Mouse (Mus musculus) G1E (cell line): ENCODE results near the gene Tmem160. TPM values are rescaled to one million over a fixed set of nuclear protein-coding genes. Genes with fewer than 3 reads are reported as not detected.

ENCODE experiments used
- ATAC-seq: 2 replicates; pipeline ENCODE4 v1.8.0; 2016; ENCODE audit warnings: mild to moderate bottlenecking; ENCODE audit not compliant: insufficient number of reproducible peaks, poor library complexity, low FRiP score, severe bottlenecking; ENCODE audit errors: extremely low read depth
- DNase-seq: peaks from one replicate; pipeline ENCODE4 v3.0.0; 2012; ENCODE audit warnings: low spot score
- H3K27me3 ChIP-seq: 2 replicates; pipeline ENCODE4 v1.6.1; 2012; ENCODE audit warnings: mild to moderate bottlenecking, low read length, inconsistent platforms; ENCODE audit not compliant: insufficient read depth
- H3K36me3 ChIP-seq: replicated peaks from 2 replicates; pipeline ENCODE3; 2012; ENCODE audit warnings: mild to moderate bottlenecking, inconsistent platforms
- H3K4me1 ChIP-seq: 2 replicates; pipeline ENCODE4 v1.6.1; 2012; ENCODE audit warnings: low read depth, low read length, inconsistent platforms, mixed read lengths; ENCODE audit not compliant: insufficient read depth
- H3K4me3 ChIP-seq: 2 replicates; pipeline ENCODE4 v1.5.1; 2012; ENCODE audit warnings: low read depth, mild to moderate bottlenecking, inconsistent platforms, low read length, moderate library complexity, mixed read lengths
- H3K9me3 ChIP-seq: replicated peaks from 2 replicates; pipeline ENCODE4 v1.6.1; 2012; ENCODE audit warnings: inconsistent platforms
- CTCF ChIP-seq: IDR thresholded peaks from 2 replicates; pipeline ENCODE4 v1.5.1; 2012; ENCODE audit warnings: low read depth, low read length, inconsistent platforms, mixed read lengths
- GATA1 ChIP-seq: IDR thresholded peaks from 2 replicates; pipeline ENCODE4 v1.6.1; 2012; ENCODE audit warnings: borderline replicate concordance, low read length, inconsistent platforms, mixed read lengths
- GATA2 ChIP-seq: IDR thresholded peaks from 2 replicates; pipeline ENCODE4 v1.6.1; 2012; ENCODE audit warnings: low read depth, low read length, inconsistent platforms, borderline replicate concordance
- POLR2AphosphoS5 ChIP-seq: IDR thresholded peaks from 2 replicates; pipeline ENCODE4 v1.6.1; 2012; ENCODE audit warnings: low read depth, low read length, inconsistent platforms; ENCODE audit not compliant: insufficient replicate concordance
- TAL1 ChIP-seq: conservative IDR thresholded peaks from 2 replicates; pipeline ENCODE4 v1.6.1; 2012; ENCODE audit warnings: low read depth, low read length, inconsistent platforms, mixed read lengths
- polyA plus RNA-seq: library from polyadenylated mRNA; stranded (reverse); fragments of >175 nt; gene quantifications from 2 replicates; pipeline ENCODE4 v1.2.3, GENCODE M21; 2012
- total RNA-seq, 2 experiments: library from RNA; stranded (forward) in 1 of 2; stranded (reverse) in 1 of 2; fragments of 200-1000 nt in 1 of 2; fragments of >200 nt in 1 of 2; fragmentation: Nextera tagmentation in 1 of 2; gene quantifications; 2 replicates each; pipeline ENCODE4 v1.2.3; 2014 to 2017

Gene Tmem160
- total and polyA plus RNA-seq, 3 experiments, result 22.7 to 166 (median 23.9) TPM

GRCm38 (mm10) chr7:16435088-16435487 is 17.5 kb upstream of the Tmem160 start:
- no peak for DNase-seq
- Histone ChIP-seq H3K36me3 (peaks cover 73% of the 10 kb centered on the region), H3K27me3 (no peaks in the 10 kb centered on the region), H3K4me3 (no peak overlapping the region), H3K9me3 (no peaks in the 10 kb centered on the region), H3K4me1 (peaks cover 28% of the 10 kb centered on the region)
- no peak for ATAC-seq
- TF ChIP-seq GATA2 (no peak), TAL1 (no peak), POLR2AphosphoS5 (no peak), CTCF (no peak), GATA1 (no peak)

GRCm38 (mm10) chr7:16441241-16441640 is 11.3 kb upstream of the Tmem160 start:
- H3K36me3 ChIP-seq, result peaks cover 12% of the 10 kb centered on the region
- ATAC-seq, result peak; percentile 28; the same call in 1 of the 2 replicates
- DNase-seq, result no peak
- H3K9me3 ChIP-seq, result no peaks in the 10 kb centered on the region
- peaks cover 16% of the 10 kb centered on the region for H3K27me3 ChIP-seq
- H3K4me3 ChIP-seq, result no peak overlapping the region
- TF ChIP-seq POLR2AphosphoS5 (no peak), CTCF (no peak), GATA2 (no peak), TAL1 (no peak), GATA1 (no peak)
- 0 out of 2 replicates have a peak, but pooled peaks cover under 1% of the 10 kb centered on the region for H3K4me1 ChIP-seq

- Histone ChIP-seq H3K27me3 (no peaks in the 10 kb centered on the region), H3K36me3 (peaks cover 29% of the 10 kb centered on the region), H3K4me1 (peaks cover 32% of the 10 kb centered on the region), H3K4me3 (no peak overlapping the region; the same call in 1 of the 2 replicates), H3K9me3 (no peaks in the 10 kb centered on the region)
- no peak for ATAC-seq
- TF ChIP-seq GATA1, result no peak
- no peak for TF ChIP-seq GATA2
- no peak for TF ChIP-seq TAL1
- TF ChIP-seq POLR2AphosphoS5, result no peak
- no peak for TF ChIP-seq CTCF
- no peak for DNase-seq
Observed at GRCm38 (mm10) chr7:16451656-16452055, 923 bp upstream of the Tmem160 start.

GRCm38 (mm10) chr7:16453118-16453711 is 636 bp downstream of the Tmem160 start:
- peaks cover 32% of the 10 kb centered on the region for H3K4me1 ChIP-seq
- ATAC-seq, result peak; percentile 26; the same call in 1 of the 2 replicates
- TF ChIP-seq POLR2AphosphoS5 (no peak), TAL1 (no peak), GATA1 (no peak), CTCF (no peak)
- peaks cover 44% of the 10 kb centered on the region for H3K36me3 ChIP-seq
- no peaks in the 10 kb centered on the region for H3K9me3 ChIP-seq
- H3K27me3 ChIP-seq, result no peaks in the 10 kb centered on the region
- peak overlapping the region; percentile 80 for H3K4me3 ChIP-seq
- peak; percentile 83 for DNase-seq

- Histone ChIP-seq H3K4me1 (peaks cover 32% of the 10 kb centered on the region), H3K27me3 (no peaks in the 10 kb centered on the region), H3K36me3 (peaks cover 54% of the 10 kb centered on the region), H3K4me3 (no peak overlapping the region), H3K9me3 (no peaks in the 10 kb centered on the region)
- ATAC-seq (no peak), DNase-seq (no peak)
- no peak for TF ChIP-seq TAL1
- TF ChIP-seq GATA2, result no peak
- no peak for TF ChIP-seq GATA1
- TF ChIP-seq POLR2AphosphoS5, result no peak
- TF ChIP-seq CTCF, result no peak
Observed at GRCm38 (mm10) chr7:16455016-16455415, 2.4 kb downstream of the Tmem160 start.

GRCm38 (mm10) chr7:16456289-16456688 is 3.7 kb downstream of the Tmem160 start:
- Histone ChIP-seq H3K36me3 (peaks cover 59% of the 10 kb centered on the region), H3K4me1 (peaks cover 32% of the 10 kb centered on the region), H3K4me3 (no peak overlapping the region), H3K27me3 (peaks cover 12% of the 10 kb centered on the region), H3K9me3 (no peaks in the 10 kb centered on the region)
- no peak for TF ChIP-seq CTCF
- no peak for TF ChIP-seq GATA1
- TF ChIP-seq GATA2, result no peak
- no peak for TF ChIP-seq TAL1
- TF ChIP-seq POLR2AphosphoS5, result no peak
- ATAC-seq (no peak), DNase-seq (no peak)
